In genomic region chr2:5075856-5076255, GRCm38 (mm10) we compare ENCODE assay signal across 26 mouse cellular contexts. TPM values are rescaled to one million over a fixed set of nuclear protein-coding genes. Genes with fewer than 3 reads are reported as not detected.
DNase-seq lines count a peak whose midpoint lies in the region; ATAC-seq and TF ChIP-seq lines count a peak whose summit lies in the region.
"Had no signal": no experiment of that assay in that cellular context is flagged by ENCODE, and none has a peak within 500 bp of the region (broad histone marks: within the 10 kb centered on the region; RNA-seq: fewer than 3 reads in every experiment).

No protein-coding gene starts in this region.

- H3K36me3 ChIP-seq in liver, embryonic 13.5 days: no peaks in the 10 kb centered on the region
- no peaks in the 10 kb centered on the region for H3K36me3 ChIP-seq in liver, embryonic 11.5 days (ENCODE audit: control insufficient read depth, insufficient read depth, low read length)
- H3K36me3 ChIP-seq in E14TG2a.4 (ENCODE audit: insufficient read depth, low read length) (no peaks in the 10 kb centered on the region), ES-E14 (ENCODE audit: control insufficient read depth, insufficient read depth, low read length, poor library complexity, severe bottlenecking) (no peaks in the 10 kb centered on the region)
- H3K36me3 ChIP-seq in intestine, embryonic 15.5 days: no peaks in the 10 kb centered on the region
- no peaks in the 10 kb centered on the region for H3K36me3 ChIP-seq in forebrain, embryonic 16.5 days (ENCODE audit: control insufficient read depth, insufficient read depth)
- H3K36me3 ChIP-seq: embryonic facial prominence, embryonic 10.5 days; embryonic facial prominence, embryonic 13.5 days; forebrain, embryonic 12.5 days; forebrain, embryonic 15.5 days; heart, embryonic 10.5 days; hindbrain, embryonic 12.5 days; hindbrain, embryonic 15.5 days had no signal

- no peak for TF ChIP-seq CTCF in E14TG2a.4 (conservative IDR thresholded peaks at IDR 0.05; ENCODE audit: low read length)

- peak overlapping the region; percentile 86; the same call in 1 of the 2 replicates for H3K27ac ChIP-seq in liver, embryonic 13.5 days
- H3K27ac ChIP-seq in liver, embryonic 11.5 days (ENCODE audit: low read depth, low read length): no peak overlapping the region
- H3K27ac ChIP-seq in ES-E14 (ENCODE audit: insufficient read depth, low read depth, low read length, poor library complexity, severe bottlenecking): peak overlapping the region; percentile 83
- no peak overlapping the region for H3K27ac ChIP-seq in intestine, embryonic 15.5 days
- H3K27ac ChIP-seq in forebrain, embryonic 16.5 days (ENCODE audit: low read length): no peak overlapping the region
- H3K27ac ChIP-seq: embryonic facial prominence, embryonic 10.5 days; embryonic facial prominence, embryonic 13.5 days; forebrain, embryonic 12.5 days; forebrain, embryonic 15.5 days; heart, adult 2 months; heart, embryonic 10.5 days; hindbrain, embryonic 12.5 days; hindbrain, embryonic 15.5 days had no signal

- no peak overlapping the region for H3K4me2 ChIP-seq in liver, embryonic 13.5 days
- H3K4me2 ChIP-seq in liver, embryonic 11.5 days: no peak overlapping the region
- no peak overlapping the region for H3K4me2 ChIP-seq in intestine, embryonic 15.5 days (replicated peaks)
- no peak overlapping the region for H3K4me2 ChIP-seq in forebrain, embryonic 16.5 days (ENCODE audit: low read length)
- H3K4me2 ChIP-seq: embryonic facial prominence, embryonic 13.5 days; forebrain, embryonic 12.5 days; forebrain, embryonic 15.5 days; hindbrain, embryonic 12.5 days; hindbrain, embryonic 15.5 days had no signal

- H3K27me3 ChIP-seq in liver, embryonic 13.5 days: no peaks in the 10 kb centered on the region
- H3K27me3 ChIP-seq in liver, embryonic 11.5 days (replicated peaks; ENCODE audit: control insufficient read depth, insufficient read depth, low read length): no peaks in the 10 kb centered on the region
- no peaks in the 10 kb centered on the region for H3K27me3 ChIP-seq in E14TG2a.4 (ENCODE audit: insufficient read depth, low read length)
- H3K27me3 ChIP-seq in intestine, embryonic 15.5 days (replicated peaks): no peaks in the 10 kb centered on the region
- no peaks in the 10 kb centered on the region for H3K27me3 ChIP-seq in forebrain, embryonic 16.5 days (replicated peaks; ENCODE audit: control insufficient read depth, insufficient read depth, low read length)
- H3K27me3 ChIP-seq: embryonic facial prominence, embryonic 13.5 days; forebrain, embryonic 15.5 days; hindbrain, embryonic 12.5 days; hindbrain, embryonic 15.5 days had no signal

- peaks cover 59% of the 10 kb centered on the region for H3K4me1 ChIP-seq in liver, embryonic 13.5 days (replicated peaks)
- no peaks in the 10 kb centered on the region for H3K4me1 ChIP-seq in liver, embryonic 11.5 days (replicated peaks; ENCODE audit: control insufficient read depth, insufficient read depth, low read length)
- H3K4me1 ChIP-seq in E14TG2a.4 (replicated peaks; ENCODE audit: low read depth, low read length) (peaks cover 65% of the 10 kb centered on the region), ES-E14 (ENCODE audit: control insufficient read depth in 2 of 2, insufficient read depth in 2 of 2, low read length in 2 of 2, poor library complexity in 1 of 2) (peaks cover 13 to 28% of the 10 kb centered on the region in 2 experiments)
- H3K4me1 ChIP-seq in intestine, embryonic 15.5 days (replicated peaks): 0 out of 2 replicates have a peak, but pooled peaks cover 3% of the 10 kb centered on the region
- H3K4me1 ChIP-seq in forebrain, embryonic 16.5 days (replicated peaks; ENCODE audit: control insufficient read depth, insufficient read depth, low read length): peaks cover 3% of the 10 kb centered on the region
- H3K4me1 ChIP-seq: heart, embryonic 10.5 days; hindbrain, embryonic 12.5 days had no signal

- no peak for ATAC-seq in liver, embryonic 13.5 days (ENCODE audit: low read depth)
- ATAC-seq in liver, embryonic 11.5 days (replicated peaks; ENCODE audit: low FRiP score): no peak
- ATAC-seq in intestine, embryonic 15.5 days: no peak
- ATAC-seq in forebrain, embryonic 16.5 days: no peak
- ATAC-seq: activated CD4-positive, CD25-positive, alpha-beta regulatory T cell, adult 4 months; forebrain, embryonic 15.5 days had no signal

- in situ Hi-C loops in ES-E14 (cut with MboI; ENCODE audit: low sequenced_read_pairs in 2 of 2, unreplicated experiment in 2 of 2): loop anchor here in 1 of 2 experiments (25.0 kb wide), 1 partner anchor 336 kb away; no protein-coding TSS in a partner anchor

- no peak overlapping the region for H3K9ac ChIP-seq in liver, embryonic 13.5 days
- no peak overlapping the region for H3K9ac ChIP-seq in liver, embryonic 11.5 days (ENCODE audit: low read depth, low read length)
- H3K9ac ChIP-seq in ES-E14 (ENCODE audit: insufficient read depth, low read depth, low read length, poor library complexity, severe bottlenecking): no peak overlapping the region
- H3K9ac ChIP-seq in intestine, embryonic 15.5 days: no peak overlapping the region
- H3K9ac ChIP-seq in forebrain, embryonic 16.5 days (replicated peaks; ENCODE audit: low read depth, low read length): no peak overlapping the region
- H3K9ac ChIP-seq: embryonic facial prominence, embryonic 13.5 days; forebrain, embryonic 12.5 days; forebrain, embryonic 15.5 days; hindbrain, embryonic 12.5 days; hindbrain, embryonic 15.5 days had no signal

- no peaks in the 10 kb centered on the region; the same call in 1 of the 2 replicates for H3K9me3 ChIP-seq in liver, embryonic 13.5 days (replicated peaks)
- peaks cover 3% of the 10 kb centered on the region; the same call in 1 of the 2 replicates for H3K9me3 ChIP-seq in liver, embryonic 11.5 days (ENCODE audit: control insufficient read depth, low read length)
- H3K9me3 ChIP-seq in E14TG2a.4 (ENCODE audit: low read length) (no peaks in the 10 kb centered on the region), ES-E14 (ENCODE audit: control insufficient read depth, insufficient read depth, low read depth, low read length) (no peaks in the 10 kb centered on the region)
- no peaks in the 10 kb centered on the region for H3K9me3 ChIP-seq in intestine, embryonic 15.5 days
- peaks cover 4% of the 10 kb centered on the region; the same call in 1 of the 2 replicates for H3K9me3 ChIP-seq in forebrain, embryonic 16.5 days (ENCODE audit: control insufficient read depth, low read length)
- H3K9me3 ChIP-seq: embryonic facial prominence, embryonic 10.5 days; embryonic facial prominence, embryonic 13.5 days; forebrain, embryonic 12.5 days; forebrain, embryonic 15.5 days; heart, embryonic 10.5 days; hindbrain, embryonic 15.5 days had no signal

- DNase-seq in liver, embryonic 13.5 days: no peak
- no peak for DNase-seq in liver, embryonic 11.5 days (ENCODE audit: low spot score)
- DNase-seq in ES-E14 (ENCODE audit: low read depth, low spot score): no peak
- DNase-seq in cerebellum, adult 11 months: no peak
- DNase-seq: adrenal gland, adult 8-10 months; adrenal gland, postnatal 25 days; B cell, adult 2 months; cerebellum, adult 18-20 months; cerebellum, adult 9-10 months; cerebellum, postnatal 14 days; gastrocnemius, postnatal 10 days; gastrocnemius, postnatal 36 days; heart, adult 2 months; kidney, adult 11 months had no signal

- no peak overlapping the region for H3K4me3 ChIP-seq in liver, embryonic 13.5 days (replicated peaks)
- H3K4me3 ChIP-seq in liver, embryonic 11.5 days (ENCODE audit: low read depth, low read length): no peak overlapping the region
- 0 out of 2 replicates have a peak overlapping the region, but pooled peaks have one; percentile 3 for H3K4me3 ChIP-seq in E14TG2a.4 (replicated peaks; ENCODE audit: low read length)
- no peak overlapping the region for H3K4me3 ChIP-seq in ES-E14 (ENCODE audit: insufficient read depth in 1 of 2, low read depth in 1 of 2, low read length in 2 of 2, poor library complexity in 1 of 2, severe bottlenecking in 1 of 2)
- H3K4me3 ChIP-seq in intestine, embryonic 15.5 days (replicated peaks): no peak overlapping the region
- no peak overlapping the region for H3K4me3 ChIP-seq in forebrain, embryonic 16.5 days (replicated peaks; ENCODE audit: low read length)
- H3K4me3 ChIP-seq: embryonic facial prominence, embryonic 10.5 days; embryonic facial prominence, embryonic 13.5 days; erythroblast, embryonic 14.5 days; forebrain, embryonic 12.5 days; forebrain, embryonic 15.5 days; heart, adult 2 months; heart, embryonic 10.5 days; hindbrain, embryonic 12.5 days; hindbrain, embryonic 15.5 days had no signal

TF ChIP-seq in ES-E14, 5 proteins besides CTCF, POLR2A, EP300 and RAD21:
- TF ChIP-seq CHD2 (IDR thresholded peaks at IDR 0.05; ENCODE audit: low read depth, low read length) (no peak), MAFK (IDR thresholded peaks at IDR 0.05; ENCODE audit: insufficient read depth, low read depth, low read length) (no peak), ZNF384 (IDR thresholded peaks at IDR 0.05; ENCODE audit: low read depth, low read length) (no peak), HCFC1 (IDR thresholded peaks at IDR 0.05; ENCODE audit: borderline replicate concordance, insufficient read depth, low read length) (no peak), ZC3H11A (IDR thresholded peaks at IDR 0.05; ENCODE audit: borderline replicate concordance, low read depth, low read length) (no peak)

RNA-seq across cellular contexts. Expression of gene Optn, which starts 12.0 kb away (rescaled TPM):
- polyA plus RNA-seq in liver, embryonic 13.5 days (2015; fragmentation: Nextera tagmentation; extraction: Ambion mirVana): 15.2 and 18.4 TPM in 2 replicates
- polyA plus RNA-seq in liver, embryonic 11.5 days (2014; fragmentation: Nextera tagmentation; extraction: Ambion mirVana): 18.7 and 21.8 TPM in 2 replicates
- total RNA-seq in ES-E14 (2012; rRNA removed): 4.6 and 4.9 TPM in 2 replicates
- polyA plus RNA-seq in intestine, embryonic 15.5 days (2015; fragmentation: Nextera tagmentation; extraction: Ambion mirVana): 17.3 and 18.7 TPM in 2 replicates
- polyA plus RNA-seq in forebrain, embryonic 16.5 days (2015; fragmentation: Nextera tagmentation; extraction: Ambion mirVana): 7.4 and 8.0 TPM in 2 replicates

Comparison
In these comparisons a context has a peak if more than half of its experiments do, and no peak if none do; other contexts are left out.
1. H3K27ac ChIP-seq: peak in liver, embryonic 13.5 days (single experiment) and ES-E14 (single experiment); none in liver, embryonic 11.5 days (single experiment), intestine, embryonic 15.5 days (single experiment) and forebrain, embryonic 16.5 days (single experiment).